Mouse (Mus musculus): ENCODE measurements around the gene Gsto2.
"Not testable (repeated sequence)": the region's sequence is repeated elsewhere in the genome, so short reads cannot be mapped to it uniquely, and the experiment has no call there.

Gsto2 gene

GRCm38 (mm10) chr19:47865353-47865947, at the start of gene Gsto2:
Gene Gsto2, plus strand, starts transcription at chr19:47865534.
- DNase-seq (ENCODE audit: low read depth), result peak; percentile 96

GRCm38 (mm10) chr19:47817692-47818091, 47.6 kb upstream of the Gsto2 start:
- DNase-seq (ENCODE audit: low read depth), result no peak

- peak; percentile 88 for DNase-seq (ENCODE audit: low read depth)
Measured at GRCm38 (mm10) chr19:47820832-47821493, 44.4 kb upstream of the Gsto2 start.

GRCm38 (mm10) chr19:47821494-47821872, 43.9 kb upstream of the Gsto2 start:
- peak; percentile 69 for DNase-seq (ENCODE audit: low read depth)

DNA sequence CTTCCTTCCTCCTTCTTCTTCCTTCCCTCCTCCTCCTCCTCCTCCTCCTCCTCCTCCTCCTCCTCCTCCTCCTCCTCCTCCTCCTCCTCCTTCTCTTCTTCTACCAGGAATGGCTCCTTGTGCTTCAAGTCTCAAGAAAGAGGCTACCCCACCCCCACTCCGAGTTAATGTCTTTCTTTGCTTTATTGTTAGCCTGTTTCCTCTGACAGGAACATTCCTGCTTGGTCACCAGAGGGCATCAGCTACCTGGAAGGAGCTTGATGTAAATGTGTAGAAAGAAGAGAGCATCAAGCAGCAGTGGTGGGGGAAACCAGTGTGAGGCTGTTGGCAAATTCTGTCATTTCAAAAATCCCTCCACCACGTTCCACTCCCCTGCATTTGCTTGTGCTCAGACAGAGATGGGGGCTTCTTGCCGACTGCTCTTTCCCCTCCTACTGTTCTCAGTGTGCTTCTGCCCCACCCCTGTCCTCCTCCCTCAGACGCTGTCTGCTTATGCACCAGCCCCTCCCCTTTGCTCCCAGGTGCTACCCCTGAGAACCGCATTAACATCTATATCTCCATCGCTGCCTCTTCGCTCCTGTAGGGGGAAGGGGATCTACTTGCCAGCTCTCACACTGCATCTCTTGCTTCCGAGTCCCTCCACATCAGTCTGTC, 43.1 kb upstream of the Gsto2 start:
- peak; percentile 82 for DNase-seq (ENCODE audit: low read depth)

DNA sequence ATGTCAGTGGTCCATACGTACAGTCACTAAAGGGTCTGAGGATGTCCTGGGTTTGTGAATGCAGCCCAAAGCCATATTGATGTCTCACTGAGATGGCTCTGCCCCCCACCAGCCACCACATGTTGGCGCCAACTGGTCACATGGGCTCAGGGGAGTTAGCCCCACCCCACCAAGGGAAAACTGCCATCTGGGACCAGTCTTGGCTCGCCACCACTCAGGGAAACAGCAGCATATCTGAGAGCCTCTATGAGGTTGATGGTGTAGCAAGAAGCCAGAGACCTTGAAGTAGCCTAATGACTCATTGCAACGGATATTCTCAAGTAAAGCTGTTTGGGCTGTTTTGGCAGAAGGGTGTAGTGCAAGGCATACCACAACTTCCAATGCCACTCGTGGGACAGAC, 41.3 kb upstream of the Gsto2 start:
- DNase-seq (ENCODE audit: low read depth), result peak; percentile 97

GRCm38 (mm10) chr19:47829913-47830450, 35.4 kb upstream of the Gsto2 start:
- no peak for DNase-seq (ENCODE audit: low read depth)

DNA sequence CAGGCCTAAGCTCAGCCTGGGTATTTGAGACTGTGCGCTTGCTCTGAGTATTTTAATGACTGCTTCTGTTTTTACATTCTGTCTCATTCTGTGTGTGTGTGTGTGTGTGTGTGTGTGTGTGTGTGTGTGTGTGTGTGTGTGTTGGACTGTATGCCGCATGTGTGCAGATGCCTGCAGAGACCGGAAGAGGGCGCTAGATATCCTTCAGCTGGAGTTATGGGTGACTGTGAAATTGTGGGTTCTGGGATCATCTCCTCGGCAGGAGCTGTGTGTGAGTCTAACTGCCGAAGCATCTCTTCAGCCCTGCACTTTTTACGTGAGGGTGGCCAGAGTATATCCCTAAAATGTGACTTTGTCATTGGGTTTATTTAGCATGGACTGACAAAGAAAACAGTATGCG, 34.2 kb upstream of the Gsto2 start:
- no peak for DNase-seq (ENCODE audit: low read depth)

GRCm38 (mm10) chr19:47832316-47832715, 33.0 kb upstream of the Gsto2 start:
- no peak for DNase-seq (ENCODE audit: low read depth)

GRCm38 (mm10) chr19:47834614-47835013, 30.7 kb upstream of the Gsto2 start:
- peak; percentile 43 for DNase-seq (ENCODE audit: low read depth)

DNA sequence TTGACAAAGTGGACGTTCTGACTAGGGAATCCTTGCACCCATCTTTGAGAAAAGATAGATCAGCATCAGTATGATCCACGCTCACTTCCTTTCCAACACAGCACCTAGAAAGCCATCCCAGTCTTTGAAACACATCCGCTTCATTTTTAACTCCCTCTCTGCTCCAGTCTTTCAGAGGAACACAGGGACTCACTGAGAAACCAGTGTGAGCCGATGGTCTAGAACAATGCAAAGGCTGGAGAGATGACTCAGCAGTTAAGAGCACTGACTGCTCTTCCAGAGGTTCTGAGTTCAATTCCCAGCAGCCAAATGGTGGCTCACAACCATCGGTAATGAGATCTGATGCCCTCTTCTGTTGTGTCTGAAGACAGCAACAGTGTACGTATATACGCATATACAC, 29.6 kb upstream of the Gsto2 start:
- no peak for DNase-seq (ENCODE audit: low read depth)

DNA sequence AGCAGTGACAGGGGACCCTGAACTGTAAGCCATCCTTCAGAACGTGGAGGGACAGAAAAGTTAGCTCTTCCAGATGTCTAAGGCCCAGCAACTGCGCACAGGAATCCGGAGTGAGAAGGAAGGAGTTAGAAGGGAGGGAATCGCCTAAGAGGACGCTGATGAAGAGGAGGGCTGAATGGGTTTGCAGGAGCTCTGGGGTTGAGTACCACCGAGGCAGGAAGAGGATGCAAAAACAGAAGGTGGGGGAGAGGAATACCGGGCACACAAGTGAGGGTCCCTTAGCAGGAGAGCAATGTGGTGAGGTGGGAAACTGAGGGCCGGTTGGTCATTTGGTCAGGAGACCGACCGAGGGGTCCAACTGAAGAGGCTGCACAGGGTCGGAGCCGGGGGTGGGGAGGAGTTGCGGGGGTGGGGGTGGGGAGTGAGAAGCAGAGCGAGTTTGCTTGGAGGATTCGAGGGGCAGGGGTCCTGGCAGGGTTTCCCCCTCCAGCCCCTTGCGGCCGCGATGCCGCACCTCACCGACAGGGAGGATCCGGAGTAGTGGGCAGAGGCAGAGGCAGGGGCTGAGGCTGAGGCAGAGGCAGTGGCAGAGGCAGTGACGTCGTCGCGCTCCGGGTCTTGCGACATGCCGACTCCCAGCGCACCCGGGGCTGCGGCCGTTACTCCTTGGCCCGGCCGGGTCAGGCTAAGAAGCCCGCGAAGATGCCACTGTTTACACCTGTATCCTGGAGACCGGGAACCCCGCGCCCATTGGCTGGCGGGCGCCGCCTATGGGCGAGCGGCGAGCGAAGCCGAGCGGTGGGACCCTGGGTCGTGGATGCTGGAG, 28.4 kb upstream of the Gsto2 start:
- peak; percentile 83 for DNase-seq (ENCODE audit: low read depth)

DNA sequence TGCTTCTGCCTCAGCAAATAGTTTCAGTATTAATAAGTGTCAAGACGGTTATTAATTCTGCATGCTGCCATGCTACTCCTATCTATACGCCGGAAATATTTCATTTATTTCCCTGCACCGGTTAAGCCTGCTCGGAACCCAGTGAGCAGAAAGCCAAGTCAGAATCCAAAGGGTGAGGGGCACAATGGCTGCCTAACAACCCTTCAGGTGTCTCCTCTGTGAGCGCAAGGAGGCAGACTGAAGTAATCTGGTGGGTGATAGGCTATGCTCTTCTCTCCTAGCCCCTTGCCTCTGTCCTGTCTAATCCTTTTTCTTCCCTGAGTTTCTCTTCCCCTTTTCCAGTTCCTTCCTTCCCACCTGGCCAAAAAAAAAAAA, 27.8 kb upstream of the Gsto2 start:
- DNase-seq (ENCODE audit: low read depth), result no peak

- DNase-seq (ENCODE audit: low read depth), result not testable (repeated sequence)
Measured at GRCm38 (mm10) chr19:47841234-47841633, 24.1 kb upstream of the Gsto2 start.

DNA sequence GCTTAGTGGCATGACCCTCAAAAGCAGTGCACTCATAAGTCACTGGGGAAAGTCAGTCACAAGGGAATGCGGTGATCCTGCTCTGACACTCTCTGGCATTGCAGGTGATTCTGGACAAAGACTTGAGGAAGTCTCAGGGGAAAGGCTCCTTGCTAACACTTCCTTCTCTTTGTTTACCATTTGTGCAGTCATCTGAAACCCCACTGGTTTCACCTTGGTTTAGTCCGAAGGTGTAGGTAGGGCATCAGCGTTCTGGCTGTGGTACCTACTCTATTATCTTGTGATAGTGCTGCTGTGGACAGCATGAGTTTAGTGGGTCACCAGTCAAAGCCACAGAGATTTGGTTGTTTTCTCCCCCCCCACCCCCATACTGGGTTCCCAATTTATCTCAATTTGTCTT, 15.6 kb upstream of the Gsto2 start:
- DNase-seq (ENCODE audit: low read depth), result no peak

- not testable (repeated sequence) for DNase-seq (ENCODE audit: low read depth)
Measured at GRCm38 (mm10) chr19:47852131-47852530, 13.2 kb upstream of the Gsto2 start.

- peak; percentile 63 for DNase-seq (ENCODE audit: low read depth)
Measured at GRCm38 (mm10) chr19:47853053-47853452, 12.3 kb upstream of the Gsto2 start.

DNA sequence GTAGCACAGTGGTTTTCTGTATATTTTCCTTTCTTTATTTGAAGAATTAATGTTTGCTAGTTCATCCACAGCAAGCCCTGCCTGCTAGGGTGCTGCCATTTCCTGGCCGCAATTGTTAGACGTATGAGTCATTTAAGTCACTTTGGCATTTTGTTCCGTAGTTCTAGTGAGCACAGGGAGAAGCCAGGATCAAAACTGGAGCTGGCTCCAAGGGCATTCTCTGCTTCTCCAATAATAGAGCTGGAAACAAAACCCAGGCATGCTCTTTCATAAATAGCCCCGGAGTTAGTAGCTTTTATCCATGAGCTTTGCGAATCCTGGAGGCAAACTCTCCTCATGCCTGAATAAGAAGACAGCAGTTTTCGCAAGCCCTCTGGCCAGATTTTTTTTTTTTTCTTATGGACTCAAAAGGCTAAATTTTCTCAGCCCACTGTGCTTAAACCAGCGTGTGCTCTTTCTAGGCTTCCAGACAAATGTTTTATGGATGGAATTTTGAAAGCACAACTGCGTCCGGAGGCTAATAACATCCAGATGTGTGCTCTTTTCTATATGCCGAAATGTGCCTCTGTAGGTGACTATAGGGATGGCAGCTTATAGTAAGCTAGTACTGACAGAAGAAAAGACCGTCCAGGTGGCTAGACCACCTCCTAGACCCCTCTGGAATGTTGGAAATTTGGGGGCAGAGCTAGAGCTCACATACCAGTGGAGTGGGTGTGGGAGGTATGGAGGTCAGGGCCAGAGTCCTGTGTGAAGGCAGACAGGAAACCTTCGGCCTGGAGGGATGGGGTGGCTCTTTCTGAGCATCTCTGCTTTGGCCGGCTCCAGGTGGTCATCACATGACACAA, 11.2 kb upstream of the Gsto2 start:
- peak; percentile 75 for DNase-seq (ENCODE audit: low read depth)

DNA sequence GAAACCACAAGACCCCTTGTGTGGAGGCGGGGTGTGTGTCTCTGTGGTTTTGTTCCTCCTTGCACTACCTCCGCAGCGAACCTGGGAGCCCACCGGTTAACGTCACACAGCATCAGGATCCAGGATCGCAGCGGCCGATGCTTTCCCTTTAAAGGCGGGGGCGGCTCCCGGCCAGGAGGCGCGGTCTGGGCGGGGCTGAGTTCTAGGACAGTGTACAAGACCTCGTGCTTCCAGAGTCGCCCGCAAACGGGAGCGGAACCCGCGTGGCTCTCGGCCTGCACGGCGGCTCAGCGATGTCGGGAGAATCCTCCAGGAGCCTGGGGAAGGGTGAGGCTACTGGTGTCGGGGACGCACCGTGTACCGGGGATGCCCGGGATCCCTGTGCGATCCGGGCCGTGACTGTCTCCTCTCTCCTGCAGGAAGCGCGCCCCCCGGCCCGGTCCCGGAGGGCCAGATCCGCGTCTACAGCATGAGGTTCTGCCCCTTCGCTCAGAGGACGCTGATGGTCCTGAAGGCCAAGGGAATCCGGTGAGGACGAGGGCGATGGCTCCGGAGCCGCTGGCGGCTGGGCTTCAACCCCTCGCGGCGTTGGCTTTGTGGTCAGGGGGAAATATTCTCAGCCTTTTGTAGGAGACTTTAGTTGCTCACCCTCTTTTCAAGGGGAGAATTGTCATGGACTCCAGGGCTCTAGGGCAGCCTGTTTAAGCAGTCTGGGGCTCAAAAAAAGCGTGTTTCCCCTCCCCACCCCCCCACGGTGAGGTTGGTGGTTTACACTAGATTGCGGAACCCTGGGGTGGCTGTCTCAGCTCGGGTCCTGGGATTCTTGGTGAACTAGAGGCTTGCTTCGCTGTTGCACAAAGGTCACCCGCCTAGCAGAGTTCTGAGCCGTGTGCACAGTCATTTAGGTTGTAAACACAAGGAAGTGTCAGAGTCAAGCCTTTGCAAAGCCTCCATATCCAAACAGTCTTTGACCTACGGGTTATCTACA, 10.2 kb upstream of the Gsto2 start, which contains the start of gene Gsto1:
Gsto1 (plus strand) TSS at position 175 of the 988 bp plus-strand sequence.
- DNase-seq (ENCODE audit: low read depth), result peak; percentile 86

Measured in 416B (cell line).